In genomic region chr6:7783059-7783458, GRCm38 (mm10) we compare ENCODE assay signal across 22 mouse cellular contexts.
A peak's percentile ranks its signal among the peaks of the same experiment; 100 is the strongest.
DNase-seq lines count a peak whose midpoint lies in the region; ATAC-seq and TF ChIP-seq lines count a peak whose summit lies in the region.
"Had no signal": no experiment of that assay in that cellular context is flagged by ENCODE, and none has a peak within 500 bp of the region (broad histone marks: within the 10 kb centered on the region; RNA-seq: fewer than 3 reads in every experiment).

No protein-coding gene starts in this region.

- peak; percentile 93 for ATAC-seq in liver, embryonic 12.5 days
- peak; percentile 96 for ATAC-seq in megakaryocyte-erythroid progenitor cell, adult 5-6 weeks (replicated peaks; ENCODE audit: low FRiP score, low TSS enrichment, poor library complexity, severe bottlenecking)
- ATAC-seq in hindbrain, postnatal 0 days, result no peak
- ATAC-seq in hindbrain, embryonic 14.5 days (ENCODE audit: low FRiP score), result no peak
- ATAC-seq in kidney, embryonic 14.5 days (ENCODE audit: low FRiP score, low TSS enrichment), result no peak
- ATAC-seq: forebrain, postnatal 0 days; intestine, embryonic 15.5 days had no signal

- no peak overlapping the region for H3K9ac ChIP-seq in liver, embryonic 12.5 days
- H3K9ac ChIP-seq in hindbrain, postnatal 0 days (replicated peaks; ENCODE audit: low read length), result no peak overlapping the region
- no peak overlapping the region for H3K9ac ChIP-seq in hindbrain, embryonic 14.5 days
- no peak overlapping the region for H3K9ac ChIP-seq in kidney, embryonic 14.5 days (ENCODE audit: low read depth, low read length)
- H3K9ac ChIP-seq: forebrain, postnatal 0 days; hindbrain, embryonic 12.5 days; intestine, embryonic 15.5 days had no signal

- TF ChIP-seq CTCF in hindbrain, postnatal 0 days (IDR thresholded peaks at IDR 0.05; ENCODE audit: low read depth), result no peak

- peaks cover 46% of the 10 kb centered on the region for H3K4me1 ChIP-seq in liver, embryonic 12.5 days
- H3K4me1 ChIP-seq in hindbrain, postnatal 0 days (ENCODE audit: insufficient read depth, low read length), result no peaks in the 10 kb centered on the region
- no peaks in the 10 kb centered on the region for H3K4me1 ChIP-seq in hindbrain, embryonic 14.5 days (replicated peaks; ENCODE audit: control insufficient read depth, insufficient read depth, low read length)
- no peaks in the 10 kb centered on the region for H3K4me1 ChIP-seq in kidney, embryonic 14.5 days (ENCODE audit: control insufficient read depth, insufficient read depth, low read length)
- H3K4me1 ChIP-seq: hindbrain, embryonic 12.5 days; intestine, embryonic 15.5 days had no signal

- H3K4me2 ChIP-seq in liver, embryonic 12.5 days, result peak overlapping the region; percentile 35
- no peak overlapping the region for H3K4me2 ChIP-seq in hindbrain, postnatal 0 days (ENCODE audit: low read depth, low read length)
- no peak overlapping the region for H3K4me2 ChIP-seq in hindbrain, embryonic 14.5 days (replicated peaks)
- no peak overlapping the region for H3K4me2 ChIP-seq in kidney, embryonic 14.5 days (replicated peaks; ENCODE audit: low read depth, low read length)
- H3K4me2 ChIP-seq: hindbrain, embryonic 12.5 days; intestine, embryonic 15.5 days had no signal

- H3K27ac ChIP-seq in liver, embryonic 12.5 days, result peak overlapping the region; percentile 81
- no peak overlapping the region for H3K27ac ChIP-seq in hindbrain, postnatal 0 days
- no peak overlapping the region for H3K27ac ChIP-seq in hindbrain, embryonic 14.5 days
- no peak overlapping the region for H3K27ac ChIP-seq in kidney, embryonic 14.5 days (ENCODE audit: low read depth, low read length)
- H3K27ac ChIP-seq: gastrocnemius, adult 2 months; heart, adult 2 months; hindbrain, embryonic 12.5 days; intestine, embryonic 15.5 days; left cerebral cortex, adult 2 months; limb, embryonic 10.5 days had no signal

- H3K9me3 ChIP-seq in liver, embryonic 12.5 days (replicated peaks), result no peaks in the 10 kb centered on the region
- no peaks in the 10 kb centered on the region for H3K9me3 ChIP-seq in hindbrain, postnatal 0 days (ENCODE audit: low read length)
- H3K9me3 ChIP-seq in hindbrain, embryonic 14.5 days (ENCODE audit: control insufficient read depth, low read length), result no peaks in the 10 kb centered on the region
- H3K9me3 ChIP-seq in kidney, embryonic 14.5 days (ENCODE audit: control insufficient read depth, low read length), result no peaks in the 10 kb centered on the region
- H3K9me3 ChIP-seq: hindbrain, embryonic 12.5 days; intestine, embryonic 15.5 days; limb, embryonic 10.5 days had no signal

- no peaks in the 10 kb centered on the region for H3K27me3 ChIP-seq in liver, embryonic 12.5 days (replicated peaks)
- H3K27me3 ChIP-seq in hindbrain, postnatal 0 days (ENCODE audit: insufficient read depth, low read length), result no peaks in the 10 kb centered on the region
- no peaks in the 10 kb centered on the region for H3K27me3 ChIP-seq in hindbrain, embryonic 14.5 days (ENCODE audit: control insufficient read depth, insufficient read depth, low read length)
- no peaks in the 10 kb centered on the region for H3K27me3 ChIP-seq in kidney, embryonic 14.5 days (ENCODE audit: control insufficient read depth, insufficient read depth, low read length)
- H3K27me3 ChIP-seq: hindbrain, embryonic 12.5 days; intestine, embryonic 15.5 days had no signal

- H3K36me3 ChIP-seq in liver, embryonic 12.5 days, result no peaks in the 10 kb centered on the region
- no peaks in the 10 kb centered on the region for H3K36me3 ChIP-seq in hindbrain, postnatal 0 days (ENCODE audit: insufficient read depth, low read length)
- no peaks in the 10 kb centered on the region for H3K36me3 ChIP-seq in hindbrain, embryonic 14.5 days (replicated peaks; ENCODE audit: control insufficient read depth, insufficient read depth)
- no peaks in the 10 kb centered on the region for H3K36me3 ChIP-seq in kidney, embryonic 14.5 days (ENCODE audit: control insufficient read depth, insufficient read depth, low read length)
- H3K36me3 ChIP-seq: hindbrain, embryonic 12.5 days; intestine, embryonic 15.5 days; limb, embryonic 10.5 days had no signal

- WGBS in liver, embryonic 12.5 days (ENCODE audit: insufficient replicate concordance), result 16% methylated on average over 1 of the region's 1 CpGs
- 80% methylated on average over 1 of the region's 1 CpGs for WGBS in hindbrain, postnatal 0 days
- 84% methylated on average over 1 of the region's 1 CpGs for WGBS in hindbrain, embryonic 14.5 days
- 68% methylated on average over 1 of the region's 1 CpGs for WGBS in kidney, embryonic 14.5 days

- DNase-seq in spleen, postnatal 36 days (ENCODE audit: low spot score in 2 of 2), result peak; percentile 17 to 35
- no peak for DNase-seq in spleen, adult 18-20 months
- DNase-seq in c-Kit-positive CD71-positive TER-119-negative erythroid progenitor cells, embryonic 14.5 days (ENCODE audit: low read depth), result peak; percentile 69
- no peak for DNase-seq in hindbrain, postnatal 0 days (ENCODE audit: low spot score)
- no peak for DNase-seq in hindbrain, embryonic 14.5 days (ENCODE audit: low spot score)
- DNase-seq: B cell, adult 2 months; cerebellum, adult 11 months; cerebellum, postnatal 14 days; forebrain, postnatal 0 days; gastrocnemius, adult 2 months; heart, adult 2 months; lung, adult 2 months; lung, postnatal 4 days; midbrain, embryonic 14.5 days; thymus, postnatal 25 days had no signal

- H3K4me3 ChIP-seq in liver, embryonic 12.5 days, result no peak overlapping the region
- no peak overlapping the region for H3K4me3 ChIP-seq in hindbrain, postnatal 0 days (ENCODE audit: low read length)
- no peak overlapping the region for H3K4me3 ChIP-seq in hindbrain, embryonic 14.5 days (replicated peaks; ENCODE audit: low read length)
- no peak overlapping the region for H3K4me3 ChIP-seq in kidney, embryonic 14.5 days (ENCODE audit: low read length)
- H3K4me3 ChIP-seq: gastrocnemius, adult 2 months; heart, adult 2 months; hindbrain, embryonic 12.5 days; intestine, embryonic 15.5 days; left cerebral cortex, adult 2 months; limb, embryonic 10.5 days had no signal

Comparison
In these comparisons a context has a peak if more than half of its experiments do, and no peak if none do; other contexts are left out.
1. DNase-seq: peak in spleen, postnatal 36 days (2 of 2) and c-Kit-positive CD71-positive TER-119-negative erythroid progenitor cells, embryonic 14.5 days (single experiment); none in spleen, adult 18-20 months (0 of 2), hindbrain, postnatal 0 days (single experiment) and hindbrain, embryonic 14.5 days (single experiment).
2. ATAC-seq: peak in liver, embryonic 12.5 days (single experiment) and megakaryocyte-erythroid progenitor cell, adult 5-6 weeks (single experiment); none in hindbrain, postnatal 0 days (single experiment), hindbrain, embryonic 14.5 days (single experiment) and kidney, embryonic 14.5 days (single experiment).